Mouse (Mus musculus) liver, adult 2 months (tissue): ENCODE measurements at regions not wholly inside any gene's neighbourhood (a gene's known extent, or its start where the extent isn't known, plus 50 kb on each side); places are given as distances from the start of the nearest gene placed in this dataset.

ENCODE experiments used
- DNase-seq: peaks from one replicate; pipeline ENCODE4 v3.0.0-alpha.2; 2011; ENCODE audit warnings: low read depth, low spot score; ENCODE audit errors: extremely low read depth
- H3K27ac ChIP-seq: fragments of 200-500 bp; replicated peaks from 2 replicates; pipeline ENCODE4 v1.5.1; 2012; ENCODE audit warnings: low read depth, mild to moderate bottlenecking, control low read depth, inconsistent platforms, low read length; ENCODE audit not compliant: insufficient read depth
- H3K27me3 ChIP-seq: fragments of 200-500 bp; 2 replicates; pipeline ENCODE4 v1.6.1; 2012; ENCODE audit warnings: mild to moderate bottlenecking, moderate library complexity, low read length, inconsistent platforms; ENCODE audit not compliant: control insufficient read depth, insufficient read depth
- H3K36me3 ChIP-seq: fragments of 200-500 bp; 2 replicates; pipeline ENCODE4 v1.6.1; 2012; ENCODE audit warnings: low read length, inconsistent platforms; ENCODE audit not compliant: control insufficient read depth, insufficient read depth
- H3K4me1 ChIP-seq: fragments of 200-500 bp; 2 replicates; pipeline ENCODE4 v1.6.1; 2011; ENCODE audit warnings: low read length; ENCODE audit not compliant: control insufficient read depth, insufficient read depth
- H3K4me3 ChIP-seq: fragments of 200-500 bp; 2 replicates; pipeline ENCODE4 v1.5.1; 2011; ENCODE audit warnings: low read depth, mild to moderate bottlenecking, control low read depth, low read length, moderate library complexity; ENCODE audit not compliant: insufficient read depth
- H3K79me2 ChIP-seq: fragments of 200-500 bp; 2 replicates; pipeline ENCODE4 v1.6.1; 2012; ENCODE audit warnings: inconsistent platforms, mild to moderate bottlenecking, low read length, moderate library complexity; ENCODE audit not compliant: control insufficient read depth, insufficient read depth
- H3K9ac ChIP-seq: fragments of 200-500 bp; 2 replicates; pipeline ENCODE4 v1.6.1; 2012; ENCODE audit warnings: low read depth, mild to moderate bottlenecking, control low read depth, inconsistent platforms, low read length
- CTCF ChIP-seq: fragments of 200-500 bp; IDR thresholded peaks from 2 replicates; pipeline ENCODE4 v1.5.1; 2011; ENCODE audit warnings: low read depth, low read length, control low read depth
- POLR2A ChIP-seq: fragments of 200-500 bp; IDR thresholded peaks from 2 replicates; pipeline ENCODE4 v1.6.1; 2011; ENCODE audit warnings: low read length, control low read depth; ENCODE audit not compliant: insufficient read depth; ENCODE audit errors: extremely low read depth
- WGBS: fragments of 180-500 bp; shearing (Covaris S2); methylation state at CpG from one replicate; pipeline ENCODE4 v1.1.7; 2018; 5-methylcytosine and 5-hydroxymethylcytosine counted together

GRCm38 (mm10) chr13:107752745-107753144 is 291.5 kb upstream of the Smim15 start:
- no peaks in the 10 kb centered on the region for H3K27me3 ChIP-seq
- no peak overlapping the region for H3K4me3 ChIP-seq
- H3K4me1 ChIP-seq: no peaks in the 10 kb centered on the region
- no peak overlapping the region for H3K9ac ChIP-seq
- no peaks in the 10 kb centered on the region; the same call in 1 of the 2 replicates for H3K79me2 ChIP-seq
- peaks cover 1% of the 10 kb centered on the region; the same call in 1 of the 2 replicates for H3K36me3 ChIP-seq
- H3K27ac ChIP-seq: no peak overlapping the region
- 76% methylated on average over 3 of the region's 3 CpGs for WGBS
- DNase-seq: no peak
- TF ChIP-seq POLR2A: no peak
- peak; percentile 26; the same call in 1 of the 2 replicates for TF ChIP-seq CTCF

GRCm38 (mm10) chr13:107743464-107744218 is 300.6 kb upstream of the Smim15 start:
- H3K79me2 ChIP-seq: no peaks in the 10 kb centered on the region
- no peaks in the 10 kb centered on the region for H3K4me1 ChIP-seq
- DNase-seq: no peak
- TF ChIP-seq POLR2A (no peak), CTCF (no peak)
- H3K9ac ChIP-seq: no peak overlapping the region
- WGBS: 95% methylated on average over 21 of the region's 21 CpGs
- peaks cover 22% of the 10 kb centered on the region for H3K36me3 ChIP-seq
- no peak overlapping the region for H3K4me3 ChIP-seq
- no peaks in the 10 kb centered on the region for H3K27me3 ChIP-seq
- H3K27ac ChIP-seq: no peak overlapping the region

- no peaks in the 10 kb centered on the region for H3K27me3 ChIP-seq
- H3K27ac ChIP-seq: no peak overlapping the region
- no peaks in the 10 kb centered on the region for H3K79me2 ChIP-seq
- H3K4me1 ChIP-seq: no peaks in the 10 kb centered on the region
- 88% methylated on average over 8 of the region's 8 CpGs for WGBS
- no peak overlapping the region for H3K4me3 ChIP-seq
- H3K9ac ChIP-seq: no peak overlapping the region
- TF ChIP-seq CTCF (no peak), POLR2A (no peak)
- DNase-seq: no peak
- peaks cover 14% of the 10 kb centered on the region for H3K36me3 ChIP-seq
These were observed 307.7 kb upstream of the Smim15 start for GRCm38 (mm10) chr13:107736581-107736980.

GRCm38 (mm10) chr13:107734161-107734905 is 309.9 kb upstream of the Smim15 start:
- 94% methylated on average over 12 of the region's 12 CpGs for WGBS
- DNase-seq: no peak
- H3K27me3 ChIP-seq: no peaks in the 10 kb centered on the region
- no peak overlapping the region for H3K4me3 ChIP-seq
- no peaks in the 10 kb centered on the region for H3K79me2 ChIP-seq
- no peak for TF ChIP-seq CTCF
- no peak overlapping the region for H3K27ac ChIP-seq
- H3K36me3 ChIP-seq: peaks cover 23% of the 10 kb centered on the region
- no peak overlapping the region for H3K9ac ChIP-seq
- no peaks in the 10 kb centered on the region for H3K4me1 ChIP-seq

GRCm38 (mm10) chr13:107730976-107731375 is 313.3 kb upstream of the Smim15 start:
- Histone ChIP-seq H3K79me2 (no peaks in the 10 kb centered on the region), H3K9ac (no peak overlapping the region), H3K36me3 (peaks cover 32% of the 10 kb centered on the region), H3K4me1 (no peaks in the 10 kb centered on the region), H3K4me3 (no peak overlapping the region), H3K27me3 (no peaks in the 10 kb centered on the region), H3K27ac (no peak overlapping the region)
- 95% methylated on average over 9 of the region's 9 CpGs for WGBS
- DNase-seq: no peak
- TF ChIP-seq CTCF (no peak), POLR2A (no peak)

GRCm38 (mm10) chr13:107726491-107726890 is 317.8 kb upstream of the Smim15 start:
- no peak for DNase-seq
- Histone ChIP-seq H3K27me3 (no peaks in the 10 kb centered on the region), H3K79me2 (no peaks in the 10 kb centered on the region), H3K36me3 (peaks cover 35% of the 10 kb centered on the region), H3K9ac (no peak overlapping the region), H3K4me1 (no peaks in the 10 kb centered on the region), H3K4me3 (no peak overlapping the region), H3K27ac (no peak overlapping the region)
- WGBS: 97% methylated on average over 20 of the region's 20 CpGs
- TF ChIP-seq CTCF: no peak
- no peak for TF ChIP-seq POLR2A
